Mouse (Mus musculus) left cerebral cortex, adult 18-20 months (tissue): Measurements from ENCODE around the gene Elp4. TPM values are rescaled to one million over a fixed set of nuclear protein-coding genes. Genes with fewer than 3 reads are reported as not detected.
A peak's percentile ranks its signal among the peaks of the same experiment; 100 is the strongest.

Experiments
- DNase-seq, 2 experiments: peaks; one replicate each; pipeline ENCODE4 v3.0.0; 2021 to 2022; ENCODE audit warnings: low spot score in 2 of 2, mixed read lengths in 1 of 2
- total RNA-seq, 2 experiments: library from RNA; stranded (reverse); gene quantifications; 2 replicates each; pipeline ENCODE4 v1.2.3; 2021

The Elp4 gene
- total RNA-seq, 2 experiments from 2014 or later = 18.5 to 22.5 TPM

DNA sequence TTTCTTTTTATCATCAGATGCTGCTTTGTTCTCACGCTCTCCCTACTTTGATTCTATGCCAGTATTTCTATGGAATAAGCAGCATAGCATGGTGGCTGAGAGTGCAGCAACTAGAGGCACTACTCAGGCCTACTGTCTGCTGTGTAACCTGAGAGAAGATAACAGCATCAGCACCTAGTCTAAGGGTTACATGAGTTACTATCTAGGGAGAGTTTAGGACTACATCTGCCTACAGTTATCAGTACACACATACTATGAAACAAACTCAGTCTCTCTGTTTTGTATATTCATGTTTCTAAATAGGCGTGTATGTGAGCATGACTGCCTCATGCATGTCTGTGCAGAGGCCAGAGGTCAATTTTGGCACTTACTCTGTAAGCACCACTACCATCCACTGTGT is 97.8 kb downstream of the Elp4 start:
- DNase-seq = no peak

DNA sequence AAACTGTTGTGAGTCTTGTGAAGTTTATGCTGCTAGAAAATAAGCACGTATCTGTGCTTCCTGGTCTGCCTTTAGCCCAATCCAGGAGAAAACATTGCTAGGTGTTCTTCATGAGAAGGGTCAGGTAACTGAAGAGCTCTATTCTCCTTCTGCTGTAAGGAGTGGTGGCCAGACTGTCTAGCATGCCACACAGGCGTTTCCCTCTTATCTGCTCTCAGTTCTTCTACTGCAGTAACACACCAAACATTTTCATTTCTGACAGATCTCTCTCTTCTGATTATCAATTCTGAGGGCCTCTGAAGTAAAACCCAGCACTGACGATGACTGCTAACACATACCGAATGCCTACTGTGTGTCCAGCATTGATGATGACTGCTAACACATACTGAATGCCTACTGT is 98.3 kb downstream of the Elp4 start:
- no peak for DNase-seq

DNA sequence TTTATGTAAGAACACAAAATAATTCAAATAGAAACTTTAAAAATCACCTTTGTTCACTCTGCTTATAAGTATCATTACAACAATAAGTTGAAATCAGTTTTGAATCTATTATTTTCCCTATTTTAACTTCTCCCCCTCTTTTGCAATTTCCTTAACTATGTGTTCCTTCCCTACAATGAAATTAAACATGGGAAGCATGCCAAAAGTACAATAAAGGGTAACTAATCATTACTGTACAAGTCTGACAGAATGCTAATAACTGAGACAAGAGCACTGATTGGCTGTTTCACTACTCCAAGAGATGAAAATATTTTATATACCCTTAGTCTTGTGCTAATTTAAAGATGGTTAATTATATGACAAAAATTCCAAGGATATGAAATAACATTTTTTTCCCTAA is 99.2 kb downstream of the Elp4 start:
- DNase-seq = no peak

DNA sequence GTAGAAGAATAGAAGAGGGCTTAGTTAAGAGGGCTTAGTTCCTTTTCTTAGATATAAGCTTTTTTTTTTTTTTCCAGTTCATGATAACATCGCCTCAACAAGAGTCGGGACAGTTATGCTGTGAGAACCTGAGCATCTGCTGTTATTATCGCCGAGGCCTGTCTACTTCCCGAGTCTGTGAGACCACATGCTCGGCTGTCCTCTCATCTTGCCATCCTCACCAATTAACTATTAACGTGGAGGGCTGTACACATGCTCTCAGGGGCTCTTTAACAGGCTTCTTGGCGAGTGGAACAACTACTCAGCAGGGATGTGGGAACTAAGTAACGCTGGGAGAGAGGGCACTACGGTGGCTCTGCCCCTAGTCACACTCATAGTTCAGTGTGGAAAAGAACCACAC is 99.9 kb downstream of the Elp4 start:
- DNase-seq = no peak

DNA sequence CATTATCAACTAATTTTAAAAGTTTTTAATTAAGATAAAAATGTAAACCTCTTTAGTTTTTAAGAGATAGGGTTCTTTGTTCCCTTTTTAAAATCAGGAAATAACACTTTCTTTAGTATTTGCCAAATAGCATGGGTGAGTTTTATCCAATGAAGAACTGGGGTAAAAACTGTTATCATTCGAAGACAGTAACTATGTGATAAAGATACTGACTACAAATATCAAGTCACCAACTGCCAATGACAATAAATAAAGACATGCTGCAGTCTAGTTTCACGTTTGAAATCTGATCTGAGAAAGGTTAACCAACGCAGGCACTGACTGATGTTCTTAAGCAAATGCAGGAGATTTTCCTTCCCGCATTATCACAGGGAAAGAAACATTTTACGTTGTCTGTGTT is 100.9 kb downstream of the Elp4 start:
- DNase-seq = no peak

DNA sequence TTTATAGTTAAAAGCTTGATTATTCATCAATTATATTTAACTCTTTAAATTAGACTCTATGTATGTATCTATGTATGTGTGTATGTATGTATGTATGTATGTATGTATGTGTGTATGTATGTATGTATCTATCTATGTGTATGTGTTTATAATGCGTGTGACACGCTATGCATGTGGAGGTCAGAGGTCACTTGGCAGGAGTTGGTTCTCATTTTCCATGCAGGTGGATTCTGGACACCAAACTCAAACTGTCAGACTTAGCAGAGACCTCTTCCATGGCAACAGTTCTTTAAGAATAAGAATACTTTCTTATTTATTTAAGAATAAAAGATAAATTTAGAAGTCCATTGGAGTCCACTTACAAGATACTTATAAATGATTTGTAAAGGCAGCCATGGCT is 101.5 kb downstream of the Elp4 start:
- no peak for DNase-seq

DNA sequence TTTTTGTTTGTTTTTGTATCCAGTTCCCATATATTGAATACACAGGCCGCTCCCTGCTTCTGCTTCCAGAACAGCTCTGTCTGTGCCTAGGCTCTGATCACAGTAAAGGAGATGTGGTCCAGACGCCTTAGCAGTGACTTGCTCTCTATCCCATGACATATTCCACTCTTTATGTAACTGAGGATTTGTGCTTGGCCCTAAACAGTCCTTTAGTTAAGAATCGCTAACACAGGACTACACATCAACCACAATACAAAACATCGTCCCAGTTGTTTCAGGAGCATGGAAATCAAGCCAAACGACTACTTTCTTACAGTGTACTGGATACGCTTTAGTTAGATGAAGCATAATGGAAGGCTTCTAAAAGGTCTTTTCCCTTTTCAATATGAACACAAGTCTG is 102.8 kb downstream of the Elp4 start:
- DNase-seq = no peak

DNA sequence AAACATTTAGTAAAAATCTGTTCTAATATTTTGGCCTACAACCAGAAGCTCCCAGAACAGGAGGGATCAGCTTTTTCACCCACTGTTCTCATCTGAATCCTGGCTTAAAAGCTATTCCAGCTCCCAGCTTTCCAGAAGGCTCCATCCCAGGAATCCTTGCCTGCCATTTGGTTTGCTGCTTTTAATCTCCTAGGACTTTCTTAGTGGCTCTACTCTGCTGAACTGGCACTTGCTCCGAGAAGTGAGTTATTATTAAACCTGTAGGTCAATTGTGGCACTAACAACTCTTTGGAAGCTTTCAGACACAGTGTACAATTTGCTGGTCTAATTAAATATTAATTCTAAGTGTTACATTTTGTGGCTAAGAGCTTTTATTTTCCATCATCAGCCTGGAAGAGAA is 103.7 kb downstream of the Elp4 start:
- DNase-seq = no peak

DNA sequence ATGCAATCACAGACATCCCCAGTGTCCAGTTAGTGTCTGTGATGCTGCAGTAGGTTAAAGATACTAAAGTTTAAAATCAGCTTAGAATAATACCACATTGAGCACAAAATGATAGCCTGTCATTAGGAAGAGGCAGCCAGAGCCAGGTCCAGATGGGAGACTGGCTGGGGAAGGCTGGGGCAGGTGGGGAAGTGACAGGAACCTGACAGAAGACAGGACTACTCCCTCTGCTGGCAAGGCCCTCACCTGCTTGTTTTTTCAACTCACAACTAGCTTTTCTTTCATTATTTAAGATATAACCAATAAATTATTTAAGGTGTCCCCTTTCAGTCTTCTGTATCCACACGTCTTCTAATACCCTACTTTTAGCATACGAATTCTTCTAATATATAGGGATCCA is 104.5 kb downstream of the Elp4 start:
- no peak for DNase-seq

DNA sequence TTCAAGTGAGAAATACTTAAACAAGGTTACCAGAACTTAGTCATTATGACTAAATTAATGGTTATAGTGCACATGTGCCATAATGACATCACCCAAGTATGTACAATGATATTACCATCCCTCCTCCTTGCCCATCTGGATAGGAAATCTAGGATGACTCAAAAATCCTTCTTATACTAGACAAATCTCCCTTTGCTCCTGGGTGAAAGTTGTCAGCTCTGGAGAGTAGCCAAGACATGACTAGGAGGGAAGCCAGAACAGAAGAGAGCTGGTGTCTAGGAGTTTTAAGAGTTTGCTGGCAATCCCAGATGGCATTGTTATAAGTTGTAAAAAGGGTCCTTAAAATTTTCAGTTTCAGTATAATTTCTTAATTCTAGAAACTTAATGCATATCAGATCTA is 106.5 kb downstream of the Elp4 start:
- DNase-seq = peak; percentile 12 to 33

DNA sequence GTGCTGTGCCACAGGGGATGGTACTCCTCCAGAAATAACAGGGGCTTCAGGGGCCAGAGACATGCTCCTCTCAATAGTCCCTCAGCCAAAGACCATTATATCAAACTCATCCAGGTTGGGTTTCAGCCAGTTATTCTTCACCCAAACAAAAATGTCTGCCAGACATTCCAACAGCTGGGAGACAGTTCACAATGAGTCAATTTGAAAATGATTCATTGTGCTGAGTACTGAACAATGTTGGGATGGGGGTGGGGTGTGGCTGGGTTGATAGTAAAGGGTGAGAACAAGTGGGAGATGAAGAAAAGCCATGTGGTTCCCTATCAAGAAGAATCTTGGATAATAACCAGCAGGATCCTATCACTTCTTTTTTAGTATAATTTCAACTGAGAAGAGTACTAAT is 108.3 kb downstream of the Elp4 start:
- no peak for DNase-seq

DNA sequence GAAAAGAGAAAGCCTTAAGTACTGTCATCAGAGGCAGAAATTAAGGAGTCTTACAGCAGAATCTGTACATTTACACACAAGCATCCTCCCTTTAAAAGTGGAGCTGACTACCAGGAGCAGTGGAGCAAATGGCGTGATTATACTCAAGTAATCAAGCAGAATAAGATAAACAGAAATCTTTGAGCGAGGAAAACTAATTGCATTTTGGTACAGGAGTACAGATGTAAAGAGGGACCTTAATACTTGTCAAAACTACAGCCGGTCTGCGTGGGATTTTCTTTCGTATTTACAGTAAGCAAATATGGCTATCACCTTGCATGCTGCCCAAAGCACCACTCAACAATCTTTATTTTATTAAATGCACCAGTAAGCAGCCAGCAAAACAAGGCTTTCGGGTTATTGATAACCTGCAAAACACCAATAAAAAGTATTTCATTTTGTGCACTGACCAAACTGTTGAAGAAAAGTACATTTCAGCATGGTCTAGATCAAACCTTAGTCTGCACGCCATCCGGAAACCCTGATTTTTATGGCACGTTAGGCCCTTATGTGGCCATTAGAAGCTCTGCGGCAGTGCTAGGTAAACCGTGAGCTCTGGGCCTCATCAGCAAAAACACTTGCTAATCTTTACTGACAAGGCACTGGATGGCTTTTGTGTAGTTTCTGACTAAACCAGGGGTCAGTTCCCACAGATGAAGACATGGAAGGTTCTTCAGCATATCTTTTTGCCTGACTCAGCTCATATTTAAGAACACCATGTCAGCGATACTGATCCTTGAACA is 111.8 kb downstream of the Elp4 start:
- no peak for DNase-seq

DNA sequence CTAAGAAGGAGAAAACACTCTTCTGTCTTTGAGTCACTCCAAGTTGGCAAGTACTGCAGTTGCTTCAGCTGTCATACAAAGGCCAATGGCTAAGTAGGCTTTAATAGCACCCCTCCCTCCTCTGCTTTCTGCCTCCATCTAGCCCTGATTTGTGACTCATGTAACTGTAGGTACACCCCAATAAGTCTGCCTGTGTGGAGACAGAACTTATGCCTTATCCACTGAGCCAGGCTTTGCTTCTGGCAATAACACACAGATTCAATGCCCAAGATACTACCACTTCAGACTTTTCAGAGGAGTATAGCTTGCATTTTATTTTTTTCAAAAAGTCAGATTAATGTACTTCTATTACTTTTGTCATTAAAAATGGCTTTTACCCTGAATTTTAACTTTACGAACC is 114.4 kb downstream of the Elp4 start:
- no peak for DNase-seq

DNA sequence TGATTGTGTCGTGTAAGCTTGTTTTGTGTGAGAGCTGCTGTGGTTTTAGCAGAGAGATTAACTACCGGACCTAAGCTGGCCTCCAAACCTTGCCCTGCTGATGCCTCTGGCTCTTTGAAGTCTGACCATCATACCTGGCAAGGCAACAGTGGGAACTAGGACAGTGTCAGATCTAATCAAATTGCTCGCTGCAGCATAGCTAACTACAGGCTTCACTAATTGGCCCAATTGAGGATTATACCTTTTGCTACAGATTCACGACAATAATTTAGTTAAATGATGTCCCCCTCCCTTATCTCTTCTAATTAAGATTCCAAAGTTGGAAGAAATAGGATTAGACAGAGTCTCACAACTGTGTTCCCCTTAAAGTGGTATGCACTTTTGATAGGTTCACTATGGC is 116.6 kb downstream of the Elp4 start:
- no peak for DNase-seq

DNA sequence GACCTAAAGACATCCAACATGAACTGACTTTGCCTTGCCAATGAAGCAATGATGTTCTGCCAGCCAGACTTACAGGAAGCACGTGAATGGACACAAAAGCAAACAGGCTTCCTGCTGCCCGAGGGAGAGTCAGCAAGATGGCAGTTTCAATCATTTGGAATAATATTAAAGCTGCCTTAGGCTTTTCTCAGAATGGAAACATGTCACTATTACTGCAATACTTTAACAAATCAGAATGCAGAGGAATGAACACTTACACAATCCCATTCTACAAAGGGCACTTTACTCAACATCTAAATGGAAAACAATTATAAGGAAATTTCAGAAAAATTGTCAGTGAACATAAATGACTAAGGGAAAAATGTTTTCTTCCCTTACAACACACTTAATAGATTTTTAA is 117.4 kb downstream of the Elp4 start:
- no peak for DNase-seq

DNA sequence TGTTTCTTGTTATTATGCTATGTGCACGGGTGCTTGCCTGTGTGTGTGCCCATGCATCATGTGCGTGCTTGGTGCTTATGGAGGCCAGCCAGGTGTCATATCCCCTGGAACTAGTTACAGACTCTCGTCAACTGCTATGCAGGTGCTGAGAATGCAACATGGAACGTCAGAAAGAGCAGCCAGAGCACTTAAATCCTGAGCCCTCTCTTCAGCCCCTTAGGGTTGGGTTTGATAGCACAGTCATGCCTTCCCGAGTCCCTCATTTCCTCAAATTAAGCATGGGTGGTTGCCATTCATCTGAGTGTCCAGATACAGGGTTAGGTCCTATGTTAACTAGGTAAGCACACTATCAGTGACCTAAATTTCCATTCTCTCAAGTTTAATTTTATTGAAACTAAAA is 121.5 kb downstream of the Elp4 start:
- DNase-seq = no peak

DNA sequence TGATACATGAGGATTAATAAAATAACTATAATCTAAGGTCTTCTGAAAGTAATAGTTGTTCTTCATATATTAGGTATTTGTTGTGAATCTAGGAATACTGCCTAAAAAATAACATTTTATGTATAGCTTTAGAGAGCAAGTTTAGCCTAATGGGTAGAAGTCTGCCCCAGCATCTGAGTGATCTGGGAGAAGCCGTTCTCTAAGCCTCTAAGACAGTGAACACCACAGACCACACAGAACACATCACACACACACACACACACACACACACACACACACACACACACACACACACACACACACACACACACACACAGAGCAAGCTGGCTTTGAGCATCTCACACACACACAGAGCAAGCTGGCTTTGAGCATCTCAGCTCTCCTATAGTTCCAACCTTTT is 123.6 kb downstream of the Elp4 start:
- DNase-seq = no peak

DNA sequence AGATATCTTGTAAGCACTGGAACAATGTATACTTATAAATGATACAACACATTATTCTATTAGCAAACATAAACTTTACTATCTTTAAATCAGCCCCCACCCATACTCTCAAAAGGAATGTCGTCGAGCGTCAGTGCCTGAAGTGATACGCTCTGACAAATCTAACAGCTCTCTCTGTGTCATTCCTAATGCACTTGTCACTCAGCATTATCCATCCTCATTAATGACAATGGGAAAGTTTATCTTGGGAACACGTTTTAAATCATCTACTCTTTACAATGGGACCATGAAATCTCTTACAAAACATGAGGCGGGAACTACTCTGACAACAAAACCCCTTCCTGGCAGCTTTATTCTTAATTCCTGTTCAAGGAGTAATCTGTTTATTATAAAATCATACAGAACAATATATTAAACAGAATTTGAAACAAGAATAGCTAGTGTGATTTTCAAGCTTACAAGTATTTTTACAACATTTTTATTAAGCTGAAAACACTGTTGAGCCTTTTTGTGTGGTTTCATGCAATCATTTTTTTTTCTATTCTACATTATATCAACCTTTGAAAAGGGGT is 125.0 kb downstream of the Elp4 start:
- DNase-seq = no peak

DNA sequence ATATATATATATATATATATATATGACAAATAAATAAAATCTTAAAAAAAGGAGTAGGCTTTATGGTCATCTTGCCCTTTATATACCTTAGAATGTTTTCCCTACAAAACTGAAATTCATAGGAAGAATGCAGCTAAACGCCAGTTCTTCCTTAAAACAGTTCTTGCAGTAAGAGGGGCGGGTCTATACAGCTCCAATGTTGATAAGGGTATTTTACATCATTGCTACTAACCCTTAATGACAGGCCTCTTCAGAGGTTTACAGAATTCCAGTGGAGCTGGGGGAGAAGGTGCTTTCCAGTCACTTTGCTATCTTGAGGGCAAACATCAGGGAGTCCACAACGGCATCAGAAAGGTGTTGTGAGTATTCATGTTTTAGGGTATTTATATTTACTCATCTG is 133.1 kb downstream of the Elp4 start:
- no peak for DNase-seq

DNA sequence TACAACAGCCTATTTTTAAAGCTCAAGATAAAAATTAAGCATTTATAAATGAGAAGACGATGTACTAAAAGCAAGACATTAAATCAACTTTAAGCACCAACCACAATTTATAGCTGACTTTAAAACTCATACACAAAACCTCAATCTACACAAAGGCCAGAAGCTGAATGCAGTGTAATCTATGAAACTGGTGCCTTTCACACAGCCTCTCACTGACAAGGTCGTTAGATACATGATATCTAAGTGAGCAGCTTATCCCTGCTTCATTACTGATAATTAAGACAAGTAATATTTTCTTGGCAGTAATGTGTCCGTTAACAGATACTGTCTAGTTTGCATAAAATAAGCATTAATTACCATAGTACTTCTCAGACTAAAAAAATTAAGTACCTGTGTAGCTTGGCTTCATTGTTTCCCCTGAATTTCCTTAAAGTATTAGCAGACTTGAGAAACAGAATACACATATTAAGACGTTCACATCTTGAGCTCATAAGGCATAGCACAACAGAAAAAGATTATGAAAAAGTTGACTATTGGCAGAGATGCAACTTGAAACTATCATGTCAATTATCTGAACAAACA is 134.5 kb downstream of the Elp4 start:
- DNase-seq = no peak

DNA sequence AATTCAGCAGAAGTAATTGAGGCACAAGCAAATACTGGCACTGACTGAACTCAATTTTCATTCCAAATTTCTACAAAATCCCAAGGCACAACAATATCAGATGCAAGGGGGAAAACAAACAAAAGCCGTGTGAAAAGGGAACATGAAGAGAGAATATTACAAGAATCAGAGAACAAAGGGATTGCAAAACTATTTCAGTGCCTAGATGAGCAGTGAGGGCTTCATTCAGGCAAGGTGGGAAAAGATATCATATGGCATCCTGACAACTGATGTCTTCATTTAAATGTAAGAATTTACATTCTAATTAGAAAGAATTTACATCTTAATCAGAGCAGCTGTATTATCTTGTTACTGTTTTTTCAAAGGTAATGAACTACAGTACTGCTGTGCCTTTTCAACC is 150.9 kb downstream of the Elp4 start:
- no peak for DNase-seq

DNA sequence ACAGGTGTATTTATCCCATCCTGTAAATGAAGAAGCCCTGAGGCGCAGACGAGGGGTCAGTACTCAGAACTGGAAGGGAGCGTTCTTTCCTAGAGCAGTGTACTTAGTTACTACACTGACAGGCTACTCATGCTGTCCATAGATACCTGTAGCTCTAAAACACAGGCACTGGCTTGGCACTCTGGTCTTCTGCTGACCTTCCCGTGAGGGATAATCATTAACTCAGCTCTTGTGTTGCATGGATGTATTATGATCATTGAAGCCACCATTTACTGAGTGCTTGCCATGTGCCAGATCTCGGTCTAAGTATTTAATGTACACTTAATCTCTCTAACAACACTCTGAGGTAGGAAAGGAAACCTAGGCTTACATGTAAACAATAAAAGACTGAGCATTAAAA is 155.3 kb downstream of the Elp4 start:
- DNase-seq = no peak

DNA sequence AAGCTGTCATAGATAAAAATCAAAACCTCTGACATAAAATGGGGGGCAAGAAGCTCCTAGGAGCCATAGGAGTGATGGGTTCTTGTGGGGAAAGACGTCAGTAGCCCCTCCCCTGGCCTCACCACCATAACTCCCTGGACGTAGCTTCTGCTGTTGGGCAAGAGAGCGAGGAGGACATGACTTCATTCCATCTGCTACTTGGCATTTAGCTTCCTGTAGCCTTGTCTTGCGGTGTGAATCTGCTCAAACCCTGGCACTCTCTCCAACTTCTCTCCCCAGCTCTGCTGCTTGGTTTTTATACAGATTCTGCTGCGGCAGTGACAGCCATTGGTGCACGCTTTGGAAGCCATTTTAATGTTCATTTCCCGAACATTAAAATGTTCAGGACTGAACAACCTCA is 157.5 kb downstream of the Elp4 start:
- no peak for DNase-seq
